Mouse (Mus musculus) CD8-positive naive resting alpha-beta T cell, adult 2 months (primary cell): ENCODE results near the gene Clec4g.

Experiments
- DNase-seq, 2 experiments: peaks; one replicate each; pipeline ENCODE4 v3.0.0; 2022; ENCODE audit warnings: low read depth in 2 of 2, low spot score in 2 of 2

Gene Clec4g

GRCm38 (mm10) chr8:3679656-3680055 is 40.8 kb downstream of the Clec4g start:
- DNase-seq: no peak

- DNase-seq: no peak
Observed at GRCm38 (mm10) chr8:3679236-3679635, 41.2 kb downstream of the Clec4g start.

- DNase-seq: no peak
Observed at GRCm38 (mm10) chr8:3678831-3679230, 41.6 kb downstream of the Clec4g start.

GRCm38 (mm10) chr8:3676993-3677579 is 43.4 kb downstream of the Clec4g start:
- peak in 1 of 2 experiments; percentile 9 for DNase-seq

GRCm38 (mm10) chr8:3676131-3676992 is 44.1 kb downstream of the Clec4g start, which contains the start of gene Trappc5:
Gene Trappc5 (plus strand): TSS chr8:3676299.
- DNase-seq: peak; percentile 93 to 94

GRCm38 (mm10) chr8:3674671-3675070 is 45.8 kb downstream of the Clec4g start:
- DNase-seq: no peak

- peak; percentile 82 to 89 for DNase-seq
Observed at GRCm38 (mm10) chr8:3671980-3672491, 48.4 kb downstream of the Clec4g start, which contains the start of gene Fcor. Gene Fcor (minus strand): TSS chr8:3672362.

GRCm38 (mm10) chr8:3670388-3670787 is 50.1 kb downstream of the Clec4g start:
- DNase-seq: no peak

- no peak for DNase-seq
Observed at GRCm38 (mm10) chr8:3665507-3665906, 54.9 kb downstream of the Clec4g start, which contains the start of gene Mcemp1. Gene Mcemp1 (plus strand): TSS chr8:3665754.

- DNase-seq: no peak
Observed at GRCm38 (mm10) chr8:3664405-3664804, 56.0 kb downstream of the Clec4g start.

GRCm38 (mm10) chr8:3660889-3661288 is 59.6 kb downstream of the Clec4g start:
- no peak for DNase-seq
